Mouse (Mus musculus) testis, adult 2 months (tissue): ENCODE results near the gene Tas2r108.

Source experiments
- CTCF ChIP-seq: fragments of 200-500 bp; IDR thresholded peaks from 2 replicates; pipeline ENCODE4 v1.5.1; 2012; ENCODE audit warnings: low read depth, mild to moderate bottlenecking, inconsistent platforms, low read length, moderate library complexity; ENCODE audit not compliant: control insufficient read depth, insufficient read depth, insufficient replicate concordance
- POLR2A ChIP-seq: fragments of 200-500 bp; IDR thresholded peaks from 2 replicates; pipeline ENCODE4 v1.6.1; 2012; ENCODE audit warnings: low read depth, mild to moderate bottlenecking, inconsistent platforms, low read length, moderate library complexity; ENCODE audit not compliant: control insufficient read depth

- no peak for TF ChIP-seq CTCF
- TF ChIP-seq POLR2A, result no peak
Observed at GRCm38 (mm10) chr6:40490933-40491332, 2.4 kb upstream of the Tas2r108 start, which contains the start of gene Tas2r137.
